Mouse (Mus musculus): Measurements from ENCODE around the gene Sap30bp. TPM values are rescaled to one million over a fixed set of nuclear protein-coding genes. Genes with fewer than 3 reads are reported as not detected.

Gene Sap30bp
- polyA plus RNA-seq, 1 experiment from 2014 or later: 48.4 TPM

GRCm38 (mm10) chr11:116000607-116001006 is 67.5 kb downstream of the Sap30bp start:
- no peaks in the 10 kb centered on the region for H3K9me3 ChIP-seq (ENCODE audit: control insufficient read depth, low read length)
- H3K27me3 ChIP-seq (ENCODE audit: control insufficient read depth, insufficient read depth, low read length): no peaks in the 10 kb centered on the region
- no peak overlapping the region for H3K4me2 ChIP-seq (ENCODE audit: low read length)
- ATAC-seq (ENCODE audit: low FRiP score, low TSS enrichment) (no peak), DNase-seq (peak; percentile 18)
- no peaks in the 10 kb centered on the region for H3K36me3 ChIP-seq (ENCODE audit: control insufficient read depth, insufficient read depth, low read length)
- no peak overlapping the region for H3K4me3 ChIP-seq (replicated peaks; ENCODE audit: low read depth, low read length)
- 19% methylated on average over 10 of the region's 10 CpGs for WGBS
- no peak overlapping the region for H3K9ac ChIP-seq (replicated peaks; ENCODE audit: low read length)
- peaks cover 16% of the 10 kb centered on the region for H3K4me1 ChIP-seq (ENCODE audit: control insufficient read depth, insufficient read depth, low read length)
- H3K27ac ChIP-seq (replicated peaks; ENCODE audit: low read depth, low read length): no peak overlapping the region

GRCm38 (mm10) chr11:116001725-116002124 is 68.6 kb downstream of the Sap30bp start:
- WGBS: 76% methylated on average over 6 of the region's 6 CpGs
- Histone ChIP-seq H3K4me2 (ENCODE audit: low read length) (no peak overlapping the region), H3K27ac (replicated peaks; ENCODE audit: low read depth, low read length) (no peak overlapping the region), H3K27me3 (ENCODE audit: control insufficient read depth, insufficient read depth, low read length) (no peaks in the 10 kb centered on the region), H3K4me1 (ENCODE audit: control insufficient read depth, insufficient read depth, low read length) (peaks cover 18% of the 10 kb centered on the region), H3K9me3 (ENCODE audit: control insufficient read depth, low read length) (no peaks in the 10 kb centered on the region), H3K9ac (replicated peaks; ENCODE audit: low read length) (no peak overlapping the region), H3K36me3 (ENCODE audit: control insufficient read depth, insufficient read depth, low read length) (no peaks in the 10 kb centered on the region), H3K4me3 (replicated peaks; ENCODE audit: low read depth, low read length) (no peak overlapping the region)
- ATAC-seq (ENCODE audit: low FRiP score, low TSS enrichment) (no peak), DNase-seq (no peak)

GRCm38 (mm10) chr11:116002894-116003293 is 69.8 kb downstream of the Sap30bp start:
- Histone ChIP-seq H3K4me3 (replicated peaks; ENCODE audit: low read depth, low read length) (no peak overlapping the region), H3K27me3 (ENCODE audit: control insufficient read depth, insufficient read depth, low read length) (no peaks in the 10 kb centered on the region), H3K36me3 (ENCODE audit: control insufficient read depth, insufficient read depth, low read length) (no peaks in the 10 kb centered on the region), H3K4me1 (ENCODE audit: control insufficient read depth, insufficient read depth, low read length) (peaks cover 18% of the 10 kb centered on the region), H3K4me2 (ENCODE audit: low read length) (no peak overlapping the region), H3K27ac (replicated peaks; ENCODE audit: low read depth, low read length) (no peak overlapping the region), H3K9me3 (ENCODE audit: control insufficient read depth, low read length) (no peaks in the 10 kb centered on the region), H3K9ac (replicated peaks; ENCODE audit: low read length) (no peak overlapping the region)
- DNase-seq: no peak
- ATAC-seq (ENCODE audit: low FRiP score, low TSS enrichment): no peak
- WGBS: 94% methylated on average over 3 of the region's 3 CpGs

- WGBS: 33% methylated on average over 8 of the region's 8 CpGs
- H3K4me2 ChIP-seq (ENCODE audit: low read length): peak overlapping the region; percentile 62
- DNase-seq (no peak), ATAC-seq (ENCODE audit: low FRiP score, low TSS enrichment) (no peak)
- no peaks in the 10 kb centered on the region for H3K27me3 ChIP-seq (ENCODE audit: control insufficient read depth, insufficient read depth, low read length)
- no peaks in the 10 kb centered on the region for H3K36me3 ChIP-seq (ENCODE audit: control insufficient read depth, insufficient read depth, low read length)
- peak overlapping the region; percentile 34; the same call in 1 of the 2 replicates for H3K9ac ChIP-seq (replicated peaks; ENCODE audit: low read length)
- no peaks in the 10 kb centered on the region for H3K9me3 ChIP-seq (ENCODE audit: control insufficient read depth, low read length)
- H3K4me1 ChIP-seq (ENCODE audit: control insufficient read depth, insufficient read depth, low read length): peaks cover 18% of the 10 kb centered on the region
- peak overlapping the region; percentile 27 for H3K4me3 ChIP-seq (replicated peaks; ENCODE audit: low read depth, low read length)
- no peak overlapping the region for H3K27ac ChIP-seq (replicated peaks; ENCODE audit: low read depth, low read length)
Observed at GRCm38 (mm10) chr11:116004186-116004823, 71.2 kb downstream of the Sap30bp start.

- H3K9me3 ChIP-seq (ENCODE audit: control insufficient read depth, low read length): no peaks in the 10 kb centered on the region
- peak overlapping the region; percentile 27 for H3K4me3 ChIP-seq (replicated peaks; ENCODE audit: low read depth, low read length)
- no peak overlapping the region for H3K27ac ChIP-seq (replicated peaks; ENCODE audit: low read depth, low read length)
- WGBS: 6% methylated on average over 54 of the region's 54 CpGs
- peak; percentile 31 for ATAC-seq (ENCODE audit: low FRiP score, low TSS enrichment)
- H3K4me1 ChIP-seq (ENCODE audit: control insufficient read depth, insufficient read depth, low read length): peaks cover 18% of the 10 kb centered on the region
- H3K27me3 ChIP-seq (ENCODE audit: control insufficient read depth, insufficient read depth, low read length): no peaks in the 10 kb centered on the region
- peak overlapping the region; percentile 34; the same call in 1 of the 2 replicates for H3K9ac ChIP-seq (replicated peaks; ENCODE audit: low read length)
- peak overlapping the region; percentile 62 for H3K4me2 ChIP-seq (ENCODE audit: low read length)
- H3K36me3 ChIP-seq (ENCODE audit: control insufficient read depth, insufficient read depth, low read length): no peaks in the 10 kb centered on the region
- DNase-seq: peak; percentile 79
Observed at GRCm38 (mm10) chr11:116004840-116005700, 72.0 kb downstream of the Sap30bp start.

- WGBS: 65% methylated on average over 9 of the region's 9 CpGs
- H3K9ac ChIP-seq (replicated peaks; ENCODE audit: low read length): no peak overlapping the region
Observed at GRCm38 (mm10) chr11:116005701-116006419, 72.8 kb downstream of the Sap30bp start.

GRCm38 (mm10) chr11:116007095-116007850 is 74.2 kb downstream of the Sap30bp start:
- H3K36me3 ChIP-seq (ENCODE audit: control insufficient read depth, insufficient read depth, low read length): no peaks in the 10 kb centered on the region
- H3K27me3 ChIP-seq (ENCODE audit: control insufficient read depth, insufficient read depth, low read length): no peaks in the 10 kb centered on the region
- DNase-seq (no peak), ATAC-seq (ENCODE audit: low FRiP score, low TSS enrichment) (no peak)
- H3K9me3 ChIP-seq (ENCODE audit: control insufficient read depth, low read length): no peaks in the 10 kb centered on the region
- WGBS: 88% methylated on average over 28 of the region's 28 CpGs
- no peak overlapping the region for H3K4me2 ChIP-seq (ENCODE audit: low read length)
- H3K9ac ChIP-seq (replicated peaks; ENCODE audit: low read length): no peak overlapping the region
- no peak overlapping the region for H3K27ac ChIP-seq (replicated peaks; ENCODE audit: low read depth, low read length)
- no peak overlapping the region for H3K4me3 ChIP-seq (replicated peaks; ENCODE audit: low read depth, low read length)
- H3K4me1 ChIP-seq (ENCODE audit: control insufficient read depth, insufficient read depth, low read length): peaks cover 17% of the 10 kb centered on the region

More at GRCm38 (mm10) chr11:116005701-116006419, 72.8 kb downstream of the Sap30bp start:
- ATAC-seq (ENCODE audit: low FRiP score, low TSS enrichment) (0 out of 2 replicates have a peak, but pooled peaks have one; percentile 24), DNase-seq (no peak)
- Histone ChIP-seq H3K9me3 (ENCODE audit: control insufficient read depth, low read length) (no peaks in the 10 kb centered on the region), H3K36me3 (ENCODE audit: control insufficient read depth, insufficient read depth, low read length) (no peaks in the 10 kb centered on the region), H3K4me1 (ENCODE audit: control insufficient read depth, insufficient read depth, low read length) (peaks cover 14% of the 10 kb centered on the region; the same call in 1 of the 2 replicates), H3K27me3 (ENCODE audit: control insufficient read depth, insufficient read depth, low read length) (no peaks in the 10 kb centered on the region), H3K4me3 (replicated peaks; ENCODE audit: low read depth, low read length) (no peak overlapping the region), H3K4me2 (ENCODE audit: low read length) (peak overlapping the region; percentile 62; the same call in 1 of the 2 replicates), H3K27ac (replicated peaks; ENCODE audit: low read depth, low read length) (no peak overlapping the region)

- H3K36me3 ChIP-seq (ENCODE audit: control insufficient read depth, insufficient read depth, low read length): no peaks in the 10 kb centered on the region
- peaks cover 27% of the 10 kb centered on the region for H3K4me1 ChIP-seq (ENCODE audit: control insufficient read depth, insufficient read depth, low read length)
- DNase-seq: no peak
- WGBS: 87% methylated on average over 11 of the region's 11 CpGs
- H3K9ac ChIP-seq (replicated peaks; ENCODE audit: low read length): no peak overlapping the region
- H3K4me3 ChIP-seq (replicated peaks; ENCODE audit: low read depth, low read length): no peak overlapping the region
- no peaks in the 10 kb centered on the region for H3K27me3 ChIP-seq (ENCODE audit: control insufficient read depth, insufficient read depth, low read length)
- no peak overlapping the region for H3K4me2 ChIP-seq (ENCODE audit: low read length)
- ATAC-seq (ENCODE audit: low FRiP score, low TSS enrichment): no peak
- H3K9me3 ChIP-seq (ENCODE audit: control insufficient read depth, low read length): no peaks in the 10 kb centered on the region
- no peak overlapping the region for H3K27ac ChIP-seq (replicated peaks; ENCODE audit: low read depth, low read length)
Observed at GRCm38 (mm10) chr11:116008411-116008810, 75.3 kb downstream of the Sap30bp start.

Data from midbrain, embryonic 14.5 days (tissue).